Mouse (Mus musculus) testis, adult 2 months (tissue): ENCODE measurements around the gene Agap2.

ENCODE experiments used
- CTCF ChIP-seq: fragments of 200-500 bp; IDR thresholded peaks from 2 replicates; pipeline ENCODE4 v1.5.1; 2012; ENCODE audit warnings: low read depth, mild to moderate bottlenecking, inconsistent platforms, low read length, moderate library complexity; ENCODE audit not compliant: control insufficient read depth, insufficient read depth, insufficient replicate concordance
- POLR2A ChIP-seq: fragments of 200-500 bp; IDR thresholded peaks from 2 replicates; pipeline ENCODE4 v1.6.1; 2012; ENCODE audit warnings: low read depth, mild to moderate bottlenecking, inconsistent platforms, low read length, moderate library complexity; ENCODE audit not compliant: control insufficient read depth

- TF ChIP-seq CTCF (no peak), POLR2A (no peak)
These were observed 44.1 kb downstream of the Agap2 start for GRCm38 (mm10) chr10:127119229-127119628.
